Mouse (Mus musculus): Measurements from ENCODE around the gene Babam1. TPM values are rescaled to one million over a fixed set of nuclear protein-coding genes. Genes with fewer than 3 reads are reported as not detected.

Gene Babam1
- 120 TPM for polyA plus RNA-seq (2017; shearing (Covaris generic))

GRCm38 (mm10) chr8:71396639-71397305 is at the start of gene Babam1:
Gene Babam1 (plus strand): TSS chr8:71396861.

GRCm38 (mm10) chr8:71366771-71367528 is 29.7 kb upstream of the Babam1 start, which contains the start of gene Use1:
Gene Use1 (plus strand): TSS chr8:71366848.

GRCm38 (mm10) chr8:71371236-71371848 is 25.3 kb upstream of the Babam1 start, which contains the start of gene Ocel1:
Gene Ocel1 (plus strand): TSS chr8:71371298.

GRCm38 (mm10) chr8:71381421-71381970 is 15.2 kb upstream of the Babam1 start, which contains the start of gene Nr2f6:
Gene Nr2f6 (minus strand): TSS chr8:71381960.

GRCm38 (mm10) chr8:71395629-71396028 is 1.0 kb upstream of the Babam1 start, which contains the start of gene Ushbp1:
Gene Ushbp1 (minus strand): TSS chr8:71395802.

GRCm38 (mm10) chr8:71405401-71406098 is 8.9 kb downstream of the Babam1 start, which contains the start of gene Ankle1:
Gene Ankle1 (plus strand): TSS chr8:71406010.

Other genes starting within 250 kb of the Babam1 start
- gene Myo9b, start 124.1 kb upstream of the Babam1 start, polyA plus RNA-seq (2017; shearing (Covaris generic)): 39.0 TPM
- gene Haus8, start 123.9 kb upstream of the Babam1 start, polyA plus RNA-seq (2017; shearing (Covaris generic)): 31.0 TPM
- gene Use1, start 30.0 kb upstream of the Babam1 start, polyA plus RNA-seq (2017; shearing (Covaris generic)): 154 TPM
- 7.2 TPM for gene Ocel1, start 25.6 kb upstream of the Babam1 start, polyA plus RNA-seq (2017; shearing (Covaris generic))
- gene Nr2f6, start 14.9 kb upstream of the Babam1 start, polyA plus RNA-seq (2017; shearing (Covaris generic)): 0.55 TPM
- 0.29 TPM for gene Ushbp1, start 1.1 kb upstream of the Babam1 start, polyA plus RNA-seq (2017; shearing (Covaris generic))
- 2.2 TPM for gene Ankle1, start 9.1 kb downstream of the Babam1 start, polyA plus RNA-seq (2017; shearing (Covaris generic))
- gene Abhd8, start 66.8 kb downstream of the Babam1 start, polyA plus RNA-seq (2017; shearing (Covaris generic)): 153 TPM
- gene Mrpl34, start 68.1 kb downstream of the Babam1 start, polyA plus RNA-seq (2017; shearing (Covaris generic)): 91.6 TPM
- gene Dda1, start 72.3 kb downstream of the Babam1 start, polyA plus RNA-seq (2017; shearing (Covaris generic)): 76.6 TPM
- 0.28 TPM for gene Ano8, start 89.1 kb downstream of the Babam1 start, polyA plus RNA-seq (2017; shearing (Covaris generic))
- gene Gtpbp3, start 91.2 kb downstream of the Babam1 start, polyA plus RNA-seq (2017; shearing (Covaris generic)): 9.2 TPM
- not detected for gene Plvap, start 114.9 kb downstream of the Babam1 start, polyA plus RNA-seq (2017; shearing (Covaris generic))
- gene Ccdc194, start 128.8 kb downstream of the Babam1 start, polyA plus RNA-seq (2017; shearing (Covaris generic)): not detected
- gene Bst2, start 140.6 kb downstream of the Babam1 start, polyA plus RNA-seq (2017; shearing (Covaris generic)): 140 TPM
- gene Mvb12a, start 146.1 kb downstream of the Babam1 start, polyA plus RNA-seq (2017; shearing (Covaris generic)): 95.4 TPM
- not detected for gene Tmem221, start 162.0 kb downstream of the Babam1 start, polyA plus RNA-seq (2017; shearing (Covaris generic))
- 0.21 TPM for gene Nxnl1, start 169.7 kb downstream of the Babam1 start, polyA plus RNA-seq (2017; shearing (Covaris generic))
- gene Slc27a1, start 172.0 kb downstream of the Babam1 start, polyA plus RNA-seq (2017; shearing (Covaris generic)): 22.7 TPM
- 28.9 TPM for gene Pgls, start 195.3 kb downstream of the Babam1 start, polyA plus RNA-seq (2017; shearing (Covaris generic))
- gene Fam129c, start 200.8 kb downstream of the Babam1 start, polyA plus RNA-seq (2017; shearing (Covaris generic)): 5.8 TPM
- gene Colgalt1, start 214.1 kb downstream of the Babam1 start, polyA plus RNA-seq (2017; shearing (Covaris generic)): 4.0 TPM

All from inflammation-experienced regulatory T-cells, adult 16 weeks (primary cell).